Mouse (Mus musculus) frontal cortex, postnatal 10 days (tissue): ENCODE data around the gene Nubp1.

Experiments
- DNase-seq, 2 experiments: peaks; one replicate each; pipeline ENCODE4 v3.0.0; 2022; ENCODE audit warnings: low spot score in 2 of 2, mixed read lengths in 1 of 2

The Nubp1 gene

DNA sequence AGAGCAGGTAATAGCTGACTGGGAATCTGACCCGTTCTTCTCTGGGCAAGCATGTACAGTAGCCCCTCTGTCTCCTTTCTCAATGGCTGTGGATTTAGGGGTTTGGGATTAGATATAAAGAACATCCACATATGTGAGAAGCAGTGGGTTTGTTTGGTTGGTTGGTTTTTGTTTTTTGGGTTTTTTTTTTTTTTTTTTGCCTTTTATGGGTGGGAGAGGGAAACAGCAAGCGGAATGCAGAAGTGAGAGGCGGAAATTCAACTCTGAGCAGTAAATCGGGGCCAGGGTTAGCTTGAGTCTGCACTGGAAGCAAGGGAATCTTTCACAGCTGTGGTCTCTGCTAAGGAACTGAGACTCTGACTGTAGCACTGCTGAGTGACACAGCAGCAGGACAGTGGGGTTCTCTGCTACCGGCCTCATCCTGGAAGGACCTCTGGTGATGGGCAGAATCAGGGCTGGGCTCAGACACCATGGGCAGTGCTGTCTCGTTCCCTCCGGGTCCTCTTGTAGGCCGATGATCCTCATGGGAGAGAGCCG lies 6.0 kb downstream of the Nubp1 start:
- DNase-seq = no peak

DNA sequence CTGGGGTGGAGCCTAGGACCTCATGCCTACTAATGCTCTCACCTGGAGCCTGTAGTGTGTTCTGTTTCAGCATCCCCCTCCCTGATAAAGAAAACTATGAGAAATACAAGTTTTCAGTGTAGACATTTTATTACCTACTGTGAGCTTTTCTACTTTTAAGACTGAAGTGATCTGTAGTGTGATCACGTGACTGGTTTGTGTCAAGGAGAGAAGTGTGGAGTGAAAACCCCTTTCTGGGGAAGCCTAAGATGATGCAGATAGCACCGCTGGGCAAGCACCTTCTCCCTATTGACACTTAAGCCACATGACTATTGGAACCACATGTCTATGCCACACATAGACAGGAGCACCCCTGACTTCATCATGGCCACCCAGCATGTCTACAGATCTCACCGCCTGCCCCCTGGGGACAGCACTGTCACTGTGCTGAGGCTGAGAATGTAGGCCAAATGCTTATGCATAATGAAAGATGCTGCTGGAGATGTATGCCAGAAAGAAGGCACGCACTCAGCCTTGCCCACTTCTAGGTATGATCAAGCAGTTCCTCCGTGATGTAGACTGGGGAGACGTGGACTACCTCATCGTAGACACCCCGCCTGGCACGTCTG lies 8.8 kb downstream of the Nubp1 start:
- DNase-seq = no peak

DNA sequence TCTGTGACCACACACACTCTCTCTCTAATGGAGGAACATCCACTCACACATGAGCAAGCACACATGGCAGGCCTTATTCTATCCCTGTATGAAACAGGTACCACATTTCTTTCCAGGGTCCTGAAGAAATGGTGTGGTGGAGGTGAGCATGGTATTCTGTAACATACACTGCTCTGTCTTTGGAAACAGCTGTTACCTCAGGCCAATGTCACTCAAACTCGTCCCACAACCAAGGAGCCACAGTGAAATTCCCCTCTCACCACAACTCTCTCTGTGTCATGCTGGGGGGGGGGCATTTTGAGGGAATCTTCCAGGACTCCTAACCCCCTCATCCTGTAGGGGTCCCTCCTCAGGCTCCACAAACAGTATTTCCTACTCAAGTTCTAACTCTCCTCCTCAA lies 20.2 kb downstream of the Nubp1 start:
- no peak for DNase-seq

DNA sequence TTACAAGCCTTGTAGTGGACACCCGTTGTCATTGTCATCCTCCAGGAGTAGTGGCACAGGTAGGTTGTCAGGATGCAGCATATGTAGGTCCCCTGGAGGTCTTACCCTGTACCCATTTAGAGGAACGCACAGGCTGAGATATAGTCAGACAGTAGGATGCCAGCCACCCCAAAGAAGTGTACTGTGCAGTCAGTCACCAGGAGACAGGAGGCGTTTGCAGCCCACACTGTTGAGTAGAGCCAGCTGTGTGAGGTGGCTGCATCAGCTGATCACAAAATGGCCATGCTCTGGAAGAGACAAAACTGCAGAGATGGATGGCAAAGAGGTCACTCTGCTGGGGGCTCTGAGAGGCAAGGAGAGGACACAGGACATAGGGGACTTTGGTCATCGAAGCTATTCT lies 20.6 kb downstream of the Nubp1 start:
- no peak for DNase-seq

DNA sequence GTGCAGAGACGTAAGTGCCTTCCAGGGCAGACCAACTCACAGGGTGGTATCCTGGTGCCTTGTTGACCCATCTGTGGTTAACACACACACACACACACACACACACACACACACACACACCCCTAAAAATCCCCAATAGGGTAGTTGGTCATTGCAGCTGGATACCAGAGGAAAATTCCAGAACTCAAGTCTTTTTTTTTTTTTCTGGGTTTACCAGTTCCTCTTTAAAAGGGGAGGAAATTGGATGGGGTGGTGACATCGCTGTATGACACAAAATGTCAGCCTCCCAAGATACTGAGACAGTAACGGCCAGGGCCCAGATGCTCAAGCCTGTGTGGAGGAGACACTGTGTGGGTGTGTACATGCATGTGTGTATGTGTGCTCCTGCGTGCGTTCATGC lies 21.6 kb downstream of the Nubp1 start:
- DNase-seq = no peak

DNA sequence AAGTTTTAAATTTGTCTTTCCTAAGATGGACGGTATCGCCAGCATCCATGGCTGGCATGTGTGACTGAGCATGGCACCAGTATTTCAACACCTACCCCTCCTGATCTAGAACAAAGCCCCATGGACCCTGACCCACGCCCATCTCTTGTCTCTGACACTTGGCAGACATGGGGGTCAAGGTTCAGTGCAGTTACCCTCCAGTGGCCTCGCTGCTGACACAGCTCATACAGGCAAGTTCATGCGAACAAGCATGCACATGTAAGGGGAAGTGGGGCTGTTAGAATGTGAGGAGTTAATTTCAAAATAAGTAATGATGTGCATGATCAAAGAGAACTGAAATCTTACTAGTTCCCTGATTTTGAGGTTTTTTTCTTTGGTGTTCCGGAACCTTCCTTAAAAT lies 24.4 kb downstream of the Nubp1 start:
- DNase-seq = no peak

DNA sequence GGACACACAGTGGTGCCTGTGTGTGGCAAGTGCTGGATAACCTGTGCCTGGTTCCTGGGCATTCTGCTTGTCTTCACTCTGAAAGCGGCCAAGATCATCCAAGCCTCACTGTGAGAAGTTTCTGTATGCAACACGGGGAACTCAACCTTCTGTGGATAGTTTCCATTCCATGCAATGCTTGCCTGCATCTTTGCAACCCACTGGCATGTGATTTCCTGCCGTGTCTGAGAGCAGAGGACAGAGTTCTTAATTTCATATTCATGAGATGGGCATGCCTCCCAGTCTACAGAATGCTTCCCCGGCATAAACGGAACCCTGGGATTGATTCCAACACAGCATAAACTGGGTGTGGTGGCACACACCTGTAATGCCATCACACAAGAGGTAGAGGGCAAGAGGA lies 26.3 kb downstream of the Nubp1 start:
- no peak for DNase-seq

DNA sequence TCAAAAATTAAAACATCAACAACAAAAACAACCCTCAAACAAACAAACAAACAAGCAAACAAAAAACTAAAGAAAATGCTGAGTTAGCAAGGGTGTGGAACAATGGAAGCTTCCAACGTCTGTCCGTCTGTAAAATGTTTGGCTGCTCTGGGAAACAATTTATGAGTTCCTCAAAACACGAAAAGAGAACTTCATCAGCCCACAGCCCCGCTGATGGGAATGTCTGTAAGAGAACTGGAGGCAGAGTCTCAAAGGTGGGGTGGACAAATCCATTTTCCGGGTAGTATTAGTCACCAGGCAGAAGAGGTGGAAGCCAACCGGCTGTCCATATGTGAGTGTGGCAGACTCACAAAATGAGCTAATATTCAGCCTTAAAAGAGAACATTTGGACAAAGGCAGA lies 29.6 kb downstream of the Nubp1 start:
- no peak for DNase-seq

DNA sequence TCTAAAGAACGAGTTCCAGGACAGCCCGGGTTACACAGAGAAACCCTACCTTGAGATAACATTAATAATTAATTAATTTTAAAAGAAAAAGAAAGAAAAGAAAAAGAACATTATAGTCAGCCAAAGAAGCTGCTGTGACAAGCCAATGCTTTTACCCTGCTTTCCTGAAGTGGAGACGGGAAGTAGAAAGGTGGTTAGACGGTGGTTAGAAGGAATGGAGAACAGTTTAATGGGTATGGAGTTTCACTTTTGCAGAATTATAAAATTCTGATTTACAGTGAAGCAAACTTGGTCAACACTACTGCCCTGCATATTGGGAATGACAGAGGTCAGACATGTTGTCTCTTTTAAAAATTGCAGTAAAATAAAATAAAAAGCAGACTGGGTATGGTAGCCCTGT lies 30.0 kb downstream of the Nubp1 start:
- DNase-seq = no peak

DNA sequence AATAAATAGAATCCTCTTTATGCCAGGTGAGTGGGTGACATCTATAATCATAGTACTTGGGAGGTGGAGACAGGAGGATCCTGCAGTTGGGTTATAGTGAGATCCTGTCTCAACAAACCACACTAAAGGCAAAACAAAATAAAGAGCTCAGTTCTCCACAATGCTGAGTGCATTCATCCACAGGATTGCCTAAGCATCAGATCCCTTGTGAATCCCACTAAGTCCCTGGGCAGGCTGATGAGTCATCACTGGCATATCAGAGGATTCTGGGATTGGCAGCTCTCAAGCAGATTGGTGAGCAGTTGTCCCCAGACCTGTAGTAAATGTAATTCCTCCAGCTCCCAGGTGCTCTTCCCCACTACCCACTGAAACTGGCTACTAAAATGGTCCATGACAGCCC lies 32.0 kb downstream of the Nubp1 start:
- no peak for DNase-seq

DNA sequence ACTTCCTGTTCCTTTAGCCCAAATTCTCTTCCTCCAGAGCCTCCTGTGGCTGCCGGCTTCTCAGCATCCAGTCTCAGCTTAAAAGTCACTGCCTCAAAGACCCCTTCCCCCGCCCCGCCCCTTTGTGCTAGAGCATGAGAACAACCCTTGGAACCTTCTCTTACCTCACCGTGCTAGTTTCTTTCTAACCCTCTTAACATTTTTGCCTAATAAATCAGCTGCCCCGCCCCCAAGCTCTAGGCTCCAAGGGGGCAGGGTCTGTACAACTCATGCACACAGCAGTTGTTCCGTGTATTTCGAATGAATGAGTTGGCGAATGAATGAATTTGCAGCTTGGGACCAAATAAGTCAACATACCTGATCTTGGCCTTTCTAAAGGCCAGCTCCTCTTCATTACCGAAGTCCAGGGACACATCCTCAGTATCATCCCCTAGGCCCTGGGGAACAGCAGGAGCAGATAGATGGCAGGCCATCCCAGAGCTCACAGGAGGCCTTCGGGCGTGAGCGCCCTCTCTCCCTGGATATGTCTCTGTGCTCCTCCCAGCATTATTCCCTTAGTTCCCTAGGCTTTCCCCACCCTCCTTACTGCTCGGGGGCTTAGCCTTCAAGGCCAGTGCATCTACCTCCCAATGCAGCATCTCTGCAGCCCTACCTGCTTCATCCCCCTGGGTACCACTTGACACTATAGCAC lies 35.0 kb downstream of the Nubp1 start:
- DNase-seq = no peak

DNA sequence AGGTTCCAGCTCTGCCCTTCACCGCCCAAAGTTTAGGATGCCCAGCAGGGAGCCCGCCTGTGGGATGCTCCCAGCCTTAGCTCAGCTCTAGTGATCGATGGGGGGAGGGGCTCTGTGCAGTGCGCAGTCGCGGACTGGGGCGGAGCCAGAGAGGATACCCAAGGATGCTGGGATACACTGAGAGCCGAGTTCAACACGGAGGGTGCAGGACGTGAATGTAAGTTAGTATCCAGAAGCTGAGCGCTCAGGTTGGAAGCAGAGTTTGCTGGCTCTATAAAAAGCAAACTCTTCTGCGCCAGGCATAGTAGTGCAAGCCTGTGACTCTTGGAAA lies 35.5 kb downstream of the Nubp1 start, which contains the start of gene Tvp23a:
Gene Tvp23a, minus strand, starts transcription at position 99 of the 331 bp plus-strand sequence.
- DNase-seq = peak; percentile 75 to 80

DNA sequence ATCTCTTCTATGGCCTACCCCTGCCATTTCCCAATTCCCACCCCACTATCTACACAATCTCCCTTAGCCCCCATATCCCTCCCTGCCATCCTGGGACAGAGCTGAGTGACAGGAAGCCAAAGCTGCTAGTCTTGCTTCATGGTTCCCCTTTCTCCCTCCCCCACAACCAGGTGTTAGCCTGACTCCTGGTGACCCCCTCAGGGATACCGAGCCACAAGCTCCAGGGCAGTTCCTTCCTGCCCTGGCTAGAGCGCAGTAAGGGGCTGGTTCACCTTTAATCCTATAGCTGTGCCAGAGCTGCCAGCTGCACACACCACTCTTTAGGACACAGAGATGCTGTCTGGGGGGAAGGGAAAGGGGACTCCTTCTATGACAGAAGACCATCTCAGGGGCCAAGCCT lies 36.0 kb downstream of the Nubp1 start:
- DNase-seq = no peak

DNA sequence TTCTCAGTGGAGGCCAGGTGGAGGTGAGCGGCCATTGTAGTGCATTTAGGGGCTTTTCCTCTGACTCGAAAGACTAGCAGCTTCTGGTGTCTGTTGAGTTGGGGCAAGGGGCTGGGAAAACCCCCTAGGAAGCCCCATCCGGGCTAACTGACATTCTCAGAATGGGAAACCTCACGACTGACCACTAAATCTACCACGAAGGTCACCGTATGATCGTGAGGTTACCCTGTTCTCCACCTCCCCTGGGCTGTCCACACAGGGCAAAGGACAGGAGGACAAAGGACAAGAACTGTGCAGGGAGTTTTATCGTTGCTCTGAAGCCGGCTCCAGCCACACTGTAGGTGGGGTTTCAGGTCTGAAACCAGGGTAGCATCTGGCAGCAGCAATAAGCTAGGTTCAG lies 37.2 kb downstream of the Nubp1 start:
- DNase-seq = no peak

DNA sequence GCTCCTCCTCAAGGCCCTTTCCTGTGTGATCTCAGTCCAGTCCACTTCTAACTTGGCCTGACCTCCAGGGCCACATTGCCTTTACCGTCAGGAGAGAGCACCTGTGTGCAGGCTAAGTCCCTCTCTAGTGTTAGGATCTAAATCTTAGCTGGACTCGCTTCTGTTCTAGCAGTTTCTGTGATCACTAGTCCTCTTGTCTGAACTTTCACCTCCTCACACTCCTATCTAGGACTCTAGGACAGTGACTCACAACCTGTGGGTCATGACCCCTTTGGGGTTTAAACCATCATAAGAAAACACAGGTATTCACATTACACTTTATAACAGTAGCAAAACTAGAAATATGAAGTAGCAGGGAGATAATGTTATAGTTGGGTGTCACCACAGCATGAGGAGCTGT lies 40.2 kb downstream of the Nubp1 start:
- no peak for DNase-seq

DNA sequence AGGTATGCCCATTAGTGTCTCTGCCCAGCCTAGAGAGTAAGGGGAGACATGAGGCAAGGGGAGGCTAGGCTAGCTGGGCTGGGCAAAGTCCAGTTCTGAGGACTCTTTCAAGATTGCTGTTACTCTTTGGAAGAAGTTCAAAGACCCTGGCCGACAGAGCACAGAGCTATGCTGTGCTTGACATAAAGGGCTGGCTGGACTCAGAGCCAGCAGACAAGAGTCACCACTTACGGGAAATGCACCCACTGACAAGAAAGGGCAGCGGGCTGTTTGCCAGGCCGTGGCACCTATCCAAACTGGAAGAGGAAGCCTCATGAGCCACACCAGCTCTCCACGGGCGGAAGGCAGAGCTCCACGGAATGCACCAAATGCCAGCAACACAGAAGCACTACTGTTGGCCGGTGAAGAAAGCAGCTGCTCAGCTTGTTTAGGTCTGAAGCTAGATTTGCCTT lies 40.7 kb downstream of the Nubp1 start:
- peak; percentile 82 to 84 for DNase-seq

DNA sequence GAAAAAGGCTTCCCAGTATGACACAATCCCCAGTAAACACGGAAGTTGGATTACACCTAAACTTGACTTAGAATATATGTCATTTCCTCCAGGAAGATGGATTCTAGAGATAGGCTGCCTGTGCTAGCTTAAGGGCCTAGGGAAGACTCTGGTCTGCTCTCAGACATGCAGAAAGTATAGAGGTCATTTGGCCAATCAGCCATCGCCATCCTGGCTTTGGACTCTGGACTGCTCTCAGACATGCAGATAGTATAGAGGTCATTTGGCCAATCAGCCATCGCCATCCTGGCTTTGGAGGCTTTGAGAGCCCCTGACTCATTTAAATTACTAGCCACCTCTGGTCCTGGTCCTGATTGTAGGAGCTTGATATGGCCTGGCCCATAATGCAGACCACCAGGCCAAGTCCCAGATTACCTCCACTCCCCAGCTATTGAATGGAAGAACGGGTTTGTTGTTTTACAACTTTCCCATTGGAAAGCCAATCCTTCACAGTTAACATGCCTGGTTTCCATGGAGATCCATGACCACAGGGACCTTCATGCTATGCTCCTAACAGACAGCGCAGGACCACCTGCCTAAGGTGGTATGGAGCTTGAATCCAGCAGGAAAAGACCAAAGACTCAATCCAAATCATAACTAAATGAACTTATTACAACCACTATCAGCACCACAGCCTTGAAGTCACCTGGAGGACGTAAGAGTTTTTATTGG lies 42.3 kb downstream of the Nubp1 start:
- no peak for DNase-seq

DNA sequence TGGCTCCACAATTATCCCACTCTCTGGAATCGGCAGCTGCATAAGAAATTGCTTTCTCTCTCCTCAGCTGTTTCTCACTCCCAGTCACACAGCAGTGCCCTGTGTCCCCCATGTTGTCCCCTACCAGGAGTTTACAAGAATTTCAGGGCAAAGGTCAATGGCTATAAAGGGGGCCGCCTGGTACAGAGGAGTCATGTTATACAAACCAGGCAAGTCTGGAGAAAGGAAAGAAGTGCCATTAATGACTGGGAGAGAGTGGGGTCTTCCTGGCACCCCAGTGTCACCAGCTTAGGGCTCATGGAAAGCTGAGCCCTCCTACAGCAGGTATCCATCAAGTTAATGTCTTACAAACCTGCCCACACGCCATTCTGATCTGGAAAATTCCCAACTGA lies 42.8 kb downstream of the Nubp1 start:
- DNase-seq = no peak

DNA sequence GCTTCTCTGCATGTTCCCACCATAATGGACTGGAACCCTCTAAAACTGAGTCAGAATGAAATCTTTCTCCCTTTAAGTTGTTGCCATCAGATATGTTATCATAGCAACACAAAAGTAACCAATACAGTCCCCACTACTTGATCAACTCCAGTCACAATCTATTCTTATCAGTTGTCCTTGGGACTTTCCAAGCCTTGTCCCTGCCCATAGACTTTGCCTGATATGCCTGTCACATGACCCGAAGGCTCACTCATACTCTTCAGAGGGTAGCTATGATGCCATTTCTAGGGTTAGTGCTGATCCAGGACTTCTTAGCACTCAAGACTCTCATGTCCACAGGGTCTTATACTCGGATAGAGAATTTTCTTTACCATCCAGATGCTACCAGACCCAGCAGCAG lies 48.4 kb downstream of the Nubp1 start:
- no peak for DNase-seq

DNA sequence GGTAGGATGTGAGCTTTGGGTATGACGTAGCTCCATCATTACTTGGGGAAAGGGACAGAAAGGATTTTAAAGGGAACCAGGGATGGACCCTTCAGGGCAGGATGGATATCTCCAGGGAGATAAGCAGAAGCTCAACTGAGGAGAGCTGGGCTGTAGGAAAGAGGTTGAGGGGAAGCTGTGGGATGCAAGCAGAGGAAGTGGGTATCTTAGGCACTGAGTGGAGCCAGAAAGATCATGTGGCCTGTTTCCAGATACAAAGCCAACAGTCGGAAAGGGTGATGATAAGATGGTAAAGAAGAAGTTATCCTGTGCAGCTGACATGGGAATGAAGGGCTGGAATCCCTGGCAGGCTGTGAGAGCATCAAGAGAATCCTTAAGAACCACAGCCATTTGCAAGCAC lies 49.4 kb downstream of the Nubp1 start:
- DNase-seq = no peak

DNA sequence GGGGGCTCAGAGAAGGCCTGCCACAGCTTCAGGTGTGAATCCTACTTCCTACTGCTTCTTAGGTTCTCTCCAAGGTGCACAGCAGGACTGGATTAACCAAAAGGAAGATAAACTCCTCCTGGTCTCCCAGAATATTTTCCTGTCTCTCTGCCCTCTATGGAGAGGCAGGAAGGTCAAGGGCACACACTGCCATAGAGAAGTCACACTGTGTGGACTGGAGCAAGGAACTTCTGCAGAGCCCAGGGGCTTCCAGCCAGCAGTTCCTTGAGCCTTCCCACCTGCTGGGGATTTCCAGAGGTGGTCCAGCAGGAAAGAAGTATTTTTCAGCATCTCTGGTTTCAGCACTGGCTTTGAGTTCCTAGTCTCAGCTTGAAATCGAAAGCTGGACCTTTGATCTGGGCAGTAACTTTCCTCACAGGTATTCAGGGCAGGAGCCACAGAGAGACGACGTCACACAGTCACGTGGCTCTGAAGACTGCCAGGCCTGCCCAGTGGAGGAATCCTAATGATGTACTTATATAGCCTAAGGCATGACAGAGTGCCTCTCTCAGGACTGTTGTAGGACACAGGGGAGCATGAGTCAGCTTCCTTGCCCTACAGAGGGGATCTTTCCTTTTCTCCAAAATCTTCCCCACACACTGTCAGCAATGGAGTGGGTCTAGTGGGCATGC lies 53.4 kb downstream of the Nubp1 start:
- no peak for DNase-seq

DNA sequence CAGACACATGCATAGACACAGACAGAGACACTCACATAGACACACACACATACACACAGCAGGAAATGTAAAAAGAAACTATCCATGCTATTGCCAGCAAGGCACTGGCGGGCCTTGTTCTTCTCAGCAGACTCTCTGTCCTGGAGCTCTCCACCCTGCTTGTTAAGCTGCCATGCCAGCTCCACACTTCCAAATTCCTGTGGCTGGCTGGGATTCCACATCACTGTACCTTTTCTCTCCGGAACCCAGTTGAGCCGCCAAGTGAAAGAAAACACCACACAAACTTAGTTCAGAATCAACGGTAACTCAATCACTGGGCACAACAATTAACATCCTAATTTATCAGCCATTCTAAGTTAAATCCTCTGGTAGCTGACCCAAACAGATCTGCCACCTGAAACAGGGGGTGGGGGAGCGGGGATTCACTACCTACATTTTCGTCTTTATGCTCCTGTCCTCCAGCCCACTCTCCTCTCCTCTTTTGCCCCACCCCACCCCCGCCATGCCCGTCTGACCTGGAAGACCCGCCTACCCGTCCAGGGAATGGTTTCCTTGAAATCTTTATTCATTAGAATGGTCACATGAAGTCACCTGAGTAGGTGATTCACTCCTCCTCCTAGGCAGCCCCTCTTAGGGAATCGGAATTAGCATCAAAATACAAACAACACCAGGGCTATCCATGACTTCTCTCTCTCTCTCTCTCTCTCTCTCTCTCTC lies 55.8 kb downstream of the Nubp1 start:
- no peak for DNase-seq
